Mouse (Mus musculus): ENCODE data around the gene Nfyc. TPM values are rescaled to one million over a fixed set of nuclear protein-coding genes. Genes with fewer than 3 reads are reported as not detected.

The Nfyc gene
- polyA plus RNA-seq, 1 experiment from 2014 or later = 76.4 TPM

GRCm38 (mm10) chr4:120854588-120855319 is 23.4 kb upstream of the Nfyc start, which contains the start of gene Rims3:
Gene Rims3, plus strand, starts transcription at chr4:120854816.
- WGBS = 2% methylated on average over 37 of the region's 68 CpGs
- H3K4me2 ChIP-seq = peak within 1 kb of the TSS; percentile 94
- H3K4me3 ChIP-seq (replicated peaks) = peak within 1 kb of the TSS; percentile 57
- no peaks in the 10 kb centered on the region for H3K36me3 ChIP-seq
- H3K4me1 ChIP-seq = peaks cover 4% of the 10 kb centered on the region; the same call in 1 of the 2 replicates
- no peak within 1 kb of the TSS for H3K27ac ChIP-seq
- H3K9ac ChIP-seq = 0 out of 2 replicates have a peak within 1 kb of the TSS, but pooled peaks have one; percentile 8
- H3K27me3 ChIP-seq (replicated peaks) = peaks cover 15% of the 10 kb centered on the region
- ATAC-seq (ENCODE audit: insufficient read depth, low FRiP score, low read depth) = peak; percentile 66
- H3K9me3 ChIP-seq = no peaks in the 10 kb centered on the region

- Histone ChIP-seq H3K4me2 (no peak overlapping the region), H3K4me1 (peaks cover 4% of the 10 kb centered on the region; the same call in 1 of the 2 replicates), H3K9me3 (no peaks in the 10 kb centered on the region), H3K4me3 (replicated peaks) (no peak overlapping the region), H3K27me3 (replicated peaks) (peaks cover 11% of the 10 kb centered on the region), H3K9ac (no peak overlapping the region), H3K27ac (no peak overlapping the region), H3K36me3 (no peaks in the 10 kb centered on the region)
- no peak for ATAC-seq (ENCODE audit: insufficient read depth, low FRiP score, low read depth)
- WGBS = 2% methylated on average over 10 of the region's 10 CpGs
Measured at GRCm38 (mm10) chr4:120850946-120851345, 19.6 kb upstream of the Nfyc start.

GRCm38 (mm10) chr4:120849451-120849850 is 18.1 kb upstream of the Nfyc start:
- no peaks in the 10 kb centered on the region for H3K9me3 ChIP-seq
- no peak for ATAC-seq (ENCODE audit: insufficient read depth, low FRiP score, low read depth)
- no peak overlapping the region for H3K9ac ChIP-seq
- no peak overlapping the region for H3K27ac ChIP-seq
- H3K4me2 ChIP-seq = no peak overlapping the region
- H3K27me3 ChIP-seq (replicated peaks) = peaks cover 4% of the 10 kb centered on the region; the same call in 1 of the 2 replicates
- WGBS = 69% methylated on average over 11 of the region's 11 CpGs
- no peak overlapping the region for H3K4me3 ChIP-seq (replicated peaks)
- H3K36me3 ChIP-seq = no peaks in the 10 kb centered on the region
- no peaks in the 10 kb centered on the region for H3K4me1 ChIP-seq

GRCm38 (mm10) chr4:120848909-120849308 is 17.5 kb upstream of the Nfyc start:
- WGBS = 79% methylated on average over 6 of the region's 6 CpGs
- H3K4me1 ChIP-seq = no peaks in the 10 kb centered on the region
- H3K27me3 ChIP-seq (replicated peaks) = peaks cover 7% of the 10 kb centered on the region; the same call in 1 of the 2 replicates
- no peak overlapping the region for H3K27ac ChIP-seq
- no peak overlapping the region for H3K4me3 ChIP-seq (replicated peaks)
- no peaks in the 10 kb centered on the region for H3K36me3 ChIP-seq
- ATAC-seq (ENCODE audit: insufficient read depth, low FRiP score, low read depth) = no peak
- no peak overlapping the region for H3K9ac ChIP-seq
- no peaks in the 10 kb centered on the region for H3K9me3 ChIP-seq
- H3K4me2 ChIP-seq = no peak overlapping the region

GRCm38 (mm10) chr4:120845098-120845497 is 13.7 kb upstream of the Nfyc start:
- peaks cover 7% of the 10 kb centered on the region; the same call in 1 of the 2 replicates for H3K27me3 ChIP-seq (replicated peaks)
- WGBS = 60% methylated on average over 4 of the region's 4 CpGs
- H3K4me1 ChIP-seq = no peaks in the 10 kb centered on the region
- no peak overlapping the region for H3K4me2 ChIP-seq
- no peaks in the 10 kb centered on the region for H3K36me3 ChIP-seq
- ATAC-seq (ENCODE audit: insufficient read depth, low FRiP score, low read depth) = no peak
- no peak overlapping the region for H3K4me3 ChIP-seq (replicated peaks)
- H3K27ac ChIP-seq = no peak overlapping the region
- no peaks in the 10 kb centered on the region for H3K9me3 ChIP-seq
- no peak overlapping the region for H3K9ac ChIP-seq

- peak; percentile 86; the same call in 1 of the 2 replicates for ATAC-seq (ENCODE audit: insufficient read depth, low FRiP score, low read depth)
- no peak overlapping the region for H3K4me3 ChIP-seq (replicated peaks)
Measured at GRCm38 (mm10) chr4:120844423-120845082, 13.2 kb upstream of the Nfyc start.

GRCm38 (mm10) chr4:120841342-120841741 is 10.0 kb upstream of the Nfyc start:
- H3K36me3 ChIP-seq = no peaks in the 10 kb centered on the region
- no peak overlapping the region for H3K4me2 ChIP-seq
- no peaks in the 10 kb centered on the region for H3K9me3 ChIP-seq
- 88% methylated on average over 3 of the region's 3 CpGs for WGBS
- H3K9ac ChIP-seq = no peak overlapping the region
- H3K27ac ChIP-seq = no peak overlapping the region
- no peak for ATAC-seq (ENCODE audit: insufficient read depth, low FRiP score, low read depth)
- H3K4me3 ChIP-seq (replicated peaks) = no peak overlapping the region
- H3K27me3 ChIP-seq (replicated peaks) = peaks cover 7% of the 10 kb centered on the region; the same call in 1 of the 2 replicates
- H3K4me1 ChIP-seq = no peaks in the 10 kb centered on the region

More at GRCm38 (mm10) chr4:120844423-120845082, 13.2 kb upstream of the Nfyc start:
- whole genome bisulfite sequencing = 26% methylated on average over 7 of the region's 7 CpGs
- H3K9ac ChIP-seq = no peak overlapping the region
- no peaks in the 10 kb centered on the region for H3K9me3 ChIP-seq
- H3K4me2 ChIP-seq = no peak overlapping the region
- no peak overlapping the region for H3K27ac ChIP-seq
- H3K27me3 ChIP-seq (replicated peaks) = peaks cover 7% of the 10 kb centered on the region; the same call in 1 of the 2 replicates
- no peaks in the 10 kb centered on the region for H3K36me3 ChIP-seq
- no peaks in the 10 kb centered on the region for H3K4me1 ChIP-seq

- Histone ChIP-seq H3K4me3 (replicated peaks) (no peak overlapping the region), H3K9ac (no peak overlapping the region)
- WGBS = 54% methylated on average over 5 of the region's 5 CpGs
Measured at GRCm38 (mm10) chr4:120830767-120831166, 605 bp downstream of the Nfyc start.

GRCm38 (mm10) chr4:120826418-120826817 is 5.0 kb downstream of the Nfyc start:
- no peaks in the 10 kb centered on the region for H3K27me3 ChIP-seq (replicated peaks)
- 84% methylated on average over 6 of the region's 6 CpGs for WGBS
- H3K27ac ChIP-seq = peak overlapping the region; percentile 100
- ATAC-seq (ENCODE audit: insufficient read depth, low FRiP score, low read depth) = no peak
- H3K4me3 ChIP-seq (replicated peaks) = peak overlapping the region; percentile 89; the same call in 1 of the 2 replicates
- no peaks in the 10 kb centered on the region for H3K9me3 ChIP-seq
- H3K36me3 ChIP-seq = no peaks in the 10 kb centered on the region
- no peak overlapping the region for H3K9ac ChIP-seq
- peaks cover 9% of the 10 kb centered on the region; the same call in 1 of the 2 replicates for H3K4me1 ChIP-seq
- peak overlapping the region; percentile 53; the same call in 1 of the 2 replicates for H3K4me2 ChIP-seq

More at GRCm38 (mm10) chr4:120830767-120831166, 605 bp downstream of the Nfyc start:
- Histone ChIP-seq H3K4me1 (no peaks in the 10 kb centered on the region), H3K36me3 (no peaks in the 10 kb centered on the region), H3K9me3 (no peaks in the 10 kb centered on the region), H3K4me2 (no peak overlapping the region), H3K27me3 (replicated peaks) (no peaks in the 10 kb centered on the region), H3K27ac (no peak overlapping the region)
- no peak for ATAC-seq (ENCODE audit: insufficient read depth, low FRiP score, low read depth)

- ATAC-seq (ENCODE audit: insufficient read depth, low FRiP score, low read depth) = peak; percentile 96
- H3K4me3 ChIP-seq (replicated peaks) = peak overlapping the region; percentile 89
- H3K4me1 ChIP-seq = peaks cover 9% of the 10 kb centered on the region; the same call in 1 of the 2 replicates
- no peaks in the 10 kb centered on the region for H3K9me3 ChIP-seq
- H3K4me2 ChIP-seq = peak overlapping the region; percentile 71
- H3K27me3 ChIP-seq (replicated peaks) = no peaks in the 10 kb centered on the region
- H3K27ac ChIP-seq = peak overlapping the region; percentile 100
- WGBS = under 1% methylated on average over 50 of the region's 55 CpGs
- peak overlapping the region; percentile 100 for H3K9ac ChIP-seq
- H3K36me3 ChIP-seq = no peaks in the 10 kb centered on the region
Measured at GRCm38 (mm10) chr4:120825577-120826326, 5.6 kb downstream of the Nfyc start.

- peak overlapping the region; percentile 89 for H3K4me3 ChIP-seq (replicated peaks)
- no peaks in the 10 kb centered on the region for H3K36me3 ChIP-seq
- WGBS = under 1% methylated on average over 48 of the region's 53 CpGs
- H3K4me2 ChIP-seq = peak overlapping the region; percentile 71
- H3K9ac ChIP-seq = peak overlapping the region; percentile 100
- peaks cover 9% of the 10 kb centered on the region; the same call in 1 of the 2 replicates for H3K4me1 ChIP-seq
- H3K27ac ChIP-seq = peak overlapping the region; percentile 100
- no peaks in the 10 kb centered on the region for H3K27me3 ChIP-seq (replicated peaks)
- H3K9me3 ChIP-seq = no peaks in the 10 kb centered on the region
- ATAC-seq (ENCODE audit: insufficient read depth, low FRiP score, low read depth) = peak; percentile 95
Measured at GRCm38 (mm10) chr4:120825100-120825553, 6.2 kb downstream of the Nfyc start.

Measured in stomach, embryonic 15.5 days (tissue).